Mouse (Mus musculus) lung, postnatal 4 days (tissue): ENCODE measurements at regions not wholly inside any gene's neighbourhood (a gene's known extent, or its start where the extent isn't known, plus 50 kb on each side); places are given as distances from the start of the nearest gene placed in this dataset.

ENCODE experiments used
- DNase-seq, 2 experiments: peaks; one replicate each; pipeline ENCODE4 v3.0.0; 2021

DNA sequence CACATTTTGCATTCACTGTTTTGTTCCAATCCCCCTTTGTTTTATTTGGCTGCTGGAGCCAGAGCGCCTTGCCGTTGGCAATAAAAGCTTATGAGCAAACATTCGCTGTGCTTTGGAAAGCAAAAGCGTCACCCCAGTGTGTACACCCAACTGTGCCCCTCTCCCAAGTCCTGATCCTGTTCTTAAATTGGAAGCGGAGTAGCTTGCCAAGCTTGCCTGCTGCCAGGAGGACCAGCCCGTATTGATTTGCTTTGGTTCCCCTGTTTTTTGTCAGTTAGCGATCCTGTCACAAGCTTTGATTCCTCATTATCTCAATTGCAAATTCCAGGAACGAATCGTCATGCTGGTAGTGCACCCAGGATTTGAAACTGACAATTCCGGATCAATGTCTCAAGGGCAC, 917.5 kb downstream of the Olfm4 start:
- no peak for DNase-seq

DNA sequence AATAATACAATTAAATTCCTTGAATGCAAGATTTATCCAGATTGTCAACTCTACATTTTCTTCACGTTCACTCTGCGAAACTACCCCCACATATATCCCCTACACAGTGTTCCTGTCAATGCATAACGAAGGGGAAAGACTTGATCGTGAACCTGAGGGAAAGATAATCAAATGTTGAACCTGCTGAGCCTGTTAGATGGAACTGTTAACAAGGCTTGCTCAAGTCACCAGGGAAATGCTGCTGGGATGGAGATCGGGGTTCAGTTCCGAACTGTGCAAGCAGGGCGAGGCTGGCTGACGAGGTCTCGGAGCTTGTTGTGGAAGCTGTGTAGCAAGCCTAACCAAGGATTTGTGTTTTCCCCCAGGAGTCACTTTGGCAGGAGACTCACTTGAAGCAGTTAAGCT, 917.9 kb downstream of the Olfm4 start:
- DNase-seq = no peak

DNA sequence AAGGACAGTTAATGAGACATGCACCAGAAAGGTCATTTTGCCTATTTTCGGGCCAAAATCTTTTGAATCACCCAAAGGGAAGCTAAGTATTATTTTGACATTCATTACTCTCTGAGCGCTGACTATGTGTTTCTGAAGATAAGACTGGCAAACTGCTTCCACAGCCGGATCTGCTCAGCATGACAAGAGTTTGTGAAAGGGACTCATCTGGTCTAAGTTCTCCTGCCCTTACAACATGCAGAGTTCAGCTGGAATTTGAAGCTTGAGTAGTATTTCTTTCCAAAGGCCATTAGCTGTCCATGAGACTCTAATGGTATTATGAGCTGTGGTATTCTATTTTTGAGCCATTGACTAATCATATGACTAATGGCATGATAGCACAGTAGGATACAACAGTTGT, 932.1 kb downstream of the Olfm4 start:
- peak; percentile 28 to 63 for DNase-seq

DNA sequence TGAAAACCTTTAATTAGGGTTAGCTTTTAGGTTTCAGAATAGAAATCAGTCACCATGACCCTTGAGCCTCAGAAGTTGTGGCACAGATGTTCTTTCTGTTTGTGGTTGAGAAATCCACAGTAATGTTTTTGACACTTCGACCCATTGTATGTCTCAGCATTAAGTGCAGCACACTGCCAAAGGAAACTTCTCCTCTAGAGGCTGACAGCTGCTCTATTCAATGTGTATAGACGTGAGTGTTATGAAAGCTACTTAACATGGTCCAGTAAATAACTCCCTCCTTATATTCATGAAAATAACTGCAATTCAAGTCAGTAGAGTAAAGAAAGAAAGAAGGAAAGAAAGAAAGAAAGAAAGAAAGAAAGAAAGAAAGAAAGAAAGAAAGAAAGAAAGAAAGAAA, 939.9 kb downstream of the Olfm4 start:
- no peak for DNase-seq

GRCm38 (mm10) chr14:80959966-80960365, 976.1 kb downstream of the Olfm4 start:
- DNase-seq = no peak

DNA sequence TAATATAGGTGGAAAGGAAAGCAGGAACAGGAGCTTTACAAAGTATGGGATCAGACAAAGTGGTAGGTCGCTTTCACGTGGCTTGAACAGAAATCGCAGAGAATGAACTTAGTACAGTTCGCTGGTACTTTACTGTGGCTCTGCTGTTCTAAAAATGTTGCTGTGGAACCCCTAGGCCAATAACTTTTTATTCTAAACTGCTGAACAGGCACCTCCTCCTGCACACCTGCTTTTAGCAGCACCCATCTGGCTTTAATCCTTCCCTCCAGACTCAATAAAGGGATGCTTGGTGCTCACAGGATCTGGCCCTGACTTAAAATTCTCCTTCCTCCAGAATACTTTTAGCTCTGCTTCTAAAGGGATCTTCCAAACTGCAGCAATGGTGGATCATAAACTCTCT, 991.9 kb downstream of the Olfm4 start:
- DNase-seq = no peak

GRCm38 (mm10) chr14:80976662-80977061, 992.8 kb downstream of the Olfm4 start:
- DNase-seq = no peak

GRCm38 (mm10) chr14:80979475-80979874, 995.6 kb downstream of the Olfm4 start:
- DNase-seq = no peak

DNA sequence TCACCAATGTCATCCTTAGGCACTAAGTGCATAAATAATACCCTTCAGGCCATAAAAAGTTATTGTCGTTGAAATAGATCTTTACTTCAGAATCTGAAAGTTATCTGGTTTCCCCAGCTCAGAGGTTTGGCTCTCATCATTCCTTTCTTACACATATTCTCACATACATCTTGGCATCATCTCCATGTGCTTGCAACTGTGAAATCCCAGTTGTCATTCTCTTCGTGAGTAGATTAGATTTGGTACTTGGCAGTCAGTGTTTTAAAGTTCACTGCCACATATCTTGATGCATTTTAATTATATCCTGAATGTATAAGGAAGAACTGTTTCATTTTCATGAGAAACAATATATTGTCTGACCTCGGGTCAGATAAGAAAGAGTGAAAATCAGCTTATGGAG, 1006.3 kb downstream of the Olfm4 start:
- DNase-seq = no peak

- DNase-seq = no peak
Measured at GRCm38 (mm10) chr14:80990679-80991286, 1006.9 kb downstream of the Olfm4 start.

DNA sequence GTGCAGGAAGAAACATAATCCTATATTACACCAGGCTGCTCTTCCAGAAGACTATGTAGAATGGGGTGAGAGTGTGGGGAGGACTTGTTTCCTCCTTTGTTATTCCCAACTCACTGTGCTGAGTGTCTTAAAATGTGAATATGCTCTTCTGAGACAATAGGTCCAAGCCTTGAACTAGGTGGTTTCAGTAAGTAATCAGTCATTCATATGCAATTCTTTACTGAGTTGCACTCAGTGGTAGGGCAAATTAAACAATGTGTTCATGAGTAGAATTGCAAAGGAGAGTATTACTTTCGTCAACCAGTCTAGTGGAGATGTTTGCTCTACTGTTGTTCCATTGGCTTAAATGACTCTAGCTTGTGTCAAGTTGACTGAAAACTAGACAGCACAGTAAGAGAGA, 1015.1 kb downstream of the Olfm4 start:
- no peak for DNase-seq

DNA sequence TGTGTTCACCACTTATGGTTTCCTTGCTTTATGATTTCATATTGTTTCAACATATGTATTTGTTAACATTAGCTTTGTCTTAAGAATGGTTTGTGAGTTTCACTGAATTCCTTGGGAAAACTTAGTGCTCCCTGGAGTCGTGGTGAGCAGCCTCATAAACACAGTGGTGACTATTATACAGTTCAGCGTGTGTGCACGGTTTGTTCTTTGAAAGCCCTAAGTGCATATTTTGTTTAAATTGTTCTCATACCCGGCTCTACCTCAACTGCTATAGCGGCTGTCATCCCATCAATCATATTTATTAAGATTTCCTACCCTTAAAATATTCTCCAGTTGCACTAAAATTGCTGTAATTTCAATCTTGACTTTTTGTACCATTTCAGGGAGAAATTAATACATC, 1029.3 kb downstream of the Olfm4 start:
- DNase-seq = no peak

DNA sequence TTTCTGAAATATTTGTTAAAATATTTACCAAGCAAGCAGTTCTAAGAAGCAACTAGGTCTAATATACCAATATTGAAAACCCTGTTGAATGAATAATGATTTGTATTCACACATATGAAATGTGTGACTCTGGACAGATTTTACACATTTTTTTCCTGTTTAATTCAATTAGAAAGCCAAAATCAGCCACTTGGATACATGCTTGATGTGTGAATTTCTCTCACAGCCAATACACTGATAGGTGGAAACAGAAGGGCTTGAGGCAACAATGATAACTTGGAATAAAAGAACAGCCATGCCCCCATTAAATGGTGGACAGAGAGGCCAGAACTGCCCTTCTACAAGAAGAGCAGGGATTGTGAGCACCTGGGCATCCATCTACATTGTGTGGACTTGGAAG, 1047.6 kb downstream of the Olfm4 start:
- DNase-seq = no peak

DNA sequence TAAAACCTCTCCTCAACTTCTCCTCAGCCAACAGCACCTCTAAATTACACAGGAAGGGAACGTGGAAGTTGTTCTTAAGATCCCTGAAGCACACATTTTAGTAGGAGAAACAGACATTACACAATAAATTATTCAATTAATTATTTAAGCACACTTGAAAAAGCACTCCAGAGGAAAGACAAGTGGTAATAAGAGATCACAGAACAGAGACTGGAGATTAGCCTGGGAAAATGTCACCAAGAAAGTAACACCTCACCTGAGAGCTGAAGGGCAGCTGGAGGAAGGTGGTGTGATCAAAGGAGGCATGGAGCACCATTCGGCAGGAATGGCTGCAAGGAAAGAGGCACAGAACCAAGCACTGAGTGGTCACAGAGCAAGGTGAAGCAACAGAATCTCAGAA, 1053.8 kb downstream of the Olfm4 start:
- no peak for DNase-seq

DNA sequence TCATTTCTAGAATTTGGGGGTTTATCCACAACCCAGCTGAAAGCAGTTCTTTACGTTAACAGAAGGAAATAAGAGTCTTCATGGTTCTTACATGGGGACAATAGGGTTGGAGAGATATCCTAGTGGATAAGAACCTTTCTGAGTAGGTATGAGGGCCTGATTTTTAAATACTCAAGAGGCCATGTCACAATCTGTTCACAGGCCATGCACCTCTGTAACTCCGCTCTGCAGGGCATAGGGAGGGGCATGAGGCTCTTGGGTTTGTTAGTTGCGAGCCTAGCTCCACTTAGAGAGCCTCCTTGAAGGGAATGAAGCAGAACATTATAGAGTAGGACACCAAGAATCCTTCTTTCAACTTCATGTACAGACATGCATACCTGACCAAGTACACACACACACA, 1054.2 kb downstream of the Olfm4 start:
- DNase-seq = no peak
